Mouse (Mus musculus) kidney, postnatal 0 days (tissue): ENCODE results near the gene Grm1. TPM values are rescaled to one million over a fixed set of nuclear protein-coding genes. Genes with fewer than 3 reads are reported as not detected.

Experiments
- ATAC-seq: fragments of 200-750 bp; cut with Nextera tagmentation; replicated peaks from 2 replicates; pipeline ENCODE4 v1.8.0; 2017; ENCODE audit warnings: low read depth, moderate number of reproducible peaks, moderate TSS enrichment, moderate library complexity; ENCODE audit not compliant: low FRiP score
- DNase-seq: peaks from one replicate; pipeline ENCODE4 v3.0.0-alpha.2; 2016; ENCODE audit warnings: low spot score
- H3K27ac ChIP-seq: fragments of 300-500 bp; sonication (generic); 2 replicates; pipeline ENCODE4 v1.5.1; 2014; ENCODE audit warnings: mild to moderate bottlenecking
- H3K27me3 ChIP-seq: fragments of 300-500 bp; sonication (generic); 2 replicates; pipeline ENCODE4 v1.6.1; 2014; ENCODE audit warnings: low read length, mixed read lengths; ENCODE audit not compliant: insufficient read depth
- H3K36me3 ChIP-seq: fragments of 300-500 bp; sonication (generic); 2 replicates; pipeline ENCODE4 v1.6.1; 2014; ENCODE audit warnings: low read length, mixed read lengths; ENCODE audit not compliant: insufficient read depth
- H3K4me1 ChIP-seq: fragments of 300-500 bp; sonication (generic); replicated peaks from 2 replicates; pipeline ENCODE4 v1.6.1; 2014; ENCODE audit warnings: antibody characterized with exemption, low read length, mixed read lengths; ENCODE audit not compliant: insufficient read depth
- H3K4me2 ChIP-seq: fragments of 300-500 bp; sonication (generic); 2 replicates; pipeline ENCODE4 v1.6.1; 2014; ENCODE audit warnings: mild to moderate bottlenecking, low read length, moderate library complexity, mixed read lengths
- H3K4me3 ChIP-seq: fragments of 300-500 bp; sonication (generic); replicated peaks from 2 replicates; pipeline ENCODE4 v1.5.1; 2014; ENCODE audit warnings: low read depth, low read length
- H3K9ac ChIP-seq: fragments of 300-500 bp; sonication (generic); 2 replicates; pipeline ENCODE4 v1.6.1; 2014; ENCODE audit warnings: low read depth, low read length
- H3K9me3 ChIP-seq: fragments of 300-500 bp; sonication (generic); replicated peaks from 2 replicates; pipeline ENCODE4 v1.6.1; 2016; ENCODE audit warnings: low read length, inconsistent platforms, mixed read lengths
- CTCF ChIP-seq: IDR thresholded peaks from 2 replicates; pipeline ENCODE4 v1.5.1; 2016; ENCODE audit warnings: antibody characterized with exemption, low read depth, mild to moderate bottlenecking, moderate library complexity
- WGBS: fragments of 180-500 bp; shearing (Covaris S2); extraction: QIAGEN DNeasy Blood & Tissue Kit; methylation state at CpG from one replicate; pipeline ENCODE4 v1.1.7; 2014; 5-methylcytosine and 5-hydroxymethylcytosine counted together
- polyA plus RNA-seq: library from polyadenylated mRNA; unstranded; fragments of >200 nt; fragmentation: Nextera tagmentation; extraction: Ambion mirVana; gene quantifications from 2 replicates; pipeline ENCODE4 v1.2.1, GENCODE M21; 2015

The Grm1 gene
- polyA plus RNA-seq, 1 experiment from 2014 or later, result not detected

DNA sequence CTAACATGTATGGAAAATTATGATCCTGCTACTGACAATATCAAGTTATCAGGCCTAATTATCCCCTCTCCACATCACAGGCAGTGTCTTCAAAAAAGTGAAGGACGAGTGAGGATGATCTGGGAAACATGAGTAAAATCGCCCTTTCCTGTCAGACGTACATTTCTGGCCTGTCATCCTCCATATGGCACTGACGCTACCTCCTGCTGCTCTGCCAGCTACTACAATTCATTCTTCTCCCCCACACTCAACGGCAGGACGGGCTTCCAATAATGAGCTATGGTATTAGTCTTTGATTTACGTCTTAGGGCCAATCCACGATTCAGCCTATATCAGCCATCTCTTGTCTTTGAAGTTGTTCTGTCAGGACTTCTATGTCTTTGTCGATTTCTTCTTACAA, 193.6 kb downstream of the Grm1 start:
- no peaks in the 10 kb centered on the region for H3K9me3 ChIP-seq
- 65% methylated on average over 9 of the region's 9 CpGs for WGBS
- no peak overlapping the region for H3K4me2 ChIP-seq
- H3K27me3 ChIP-seq, result no peaks in the 10 kb centered on the region
- ATAC-seq (no peak), DNase-seq (no peak)
- no peaks in the 10 kb centered on the region for H3K36me3 ChIP-seq
- no peak for TF ChIP-seq CTCF
- no peak overlapping the region for H3K9ac ChIP-seq
- no peaks in the 10 kb centered on the region for H3K4me1 ChIP-seq
- no peak overlapping the region for H3K27ac ChIP-seq
- no peak overlapping the region for H3K4me3 ChIP-seq

- 25% methylated on average over 2 of the region's 2 CpGs for WGBS
- Histone ChIP-seq H3K4me1 (no peaks in the 10 kb centered on the region), H3K4me3 (no peak overlapping the region), H3K27me3 (no peaks in the 10 kb centered on the region), H3K27ac (no peak overlapping the region), H3K9me3 (no peaks in the 10 kb centered on the region), H3K36me3 (no peaks in the 10 kb centered on the region), H3K9ac (no peak overlapping the region), H3K4me2 (no peak overlapping the region)
- TF ChIP-seq CTCF, result no peak
- ATAC-seq (no peak), DNase-seq (no peak)
Observed at GRCm38 (mm10) chr10:10884992-10885391, 197.2 kb downstream of the Grm1 start.

GRCm38 (mm10) chr10:10872142-10872541, 210.0 kb downstream of the Grm1 start:
- Histone ChIP-seq H3K9ac (no peak overlapping the region), H3K27ac (no peak overlapping the region), H3K4me1 (no peaks in the 10 kb centered on the region), H3K36me3 (no peaks in the 10 kb centered on the region), H3K9me3 (no peaks in the 10 kb centered on the region), H3K27me3 (no peaks in the 10 kb centered on the region), H3K4me2 (no peak overlapping the region), H3K4me3 (no peak overlapping the region)
- 59% methylated on average over 3 of the region's 3 CpGs for WGBS
- no peak for TF ChIP-seq CTCF
- ATAC-seq (no peak), DNase-seq (no peak)

GRCm38 (mm10) chr10:10870271-10870670, 211.9 kb downstream of the Grm1 start:
- H3K9ac ChIP-seq, result no peak overlapping the region
- 73% methylated on average over 2 of the region's 2 CpGs for WGBS
- no peaks in the 10 kb centered on the region for H3K9me3 ChIP-seq
- no peaks in the 10 kb centered on the region for H3K27me3 ChIP-seq
- no peak overlapping the region for H3K27ac ChIP-seq
- TF ChIP-seq CTCF, result no peak
- no peak overlapping the region for H3K4me2 ChIP-seq
- no peaks in the 10 kb centered on the region for H3K4me1 ChIP-seq
- DNase-seq (no peak), ATAC-seq (no peak)
- no peaks in the 10 kb centered on the region for H3K36me3 ChIP-seq
- H3K4me3 ChIP-seq, result no peak overlapping the region

- ATAC-seq (no peak), DNase-seq (no peak)
- no peaks in the 10 kb centered on the region for H3K9me3 ChIP-seq
- H3K36me3 ChIP-seq, result no peaks in the 10 kb centered on the region
- no peaks in the 10 kb centered on the region for H3K4me1 ChIP-seq
- no peak overlapping the region for H3K4me2 ChIP-seq
- 80% methylated on average over 2 of the region's 2 CpGs for WGBS
- H3K27me3 ChIP-seq, result no peaks in the 10 kb centered on the region
- no peak overlapping the region for H3K27ac ChIP-seq
- H3K4me3 ChIP-seq, result no peak overlapping the region
- no peak overlapping the region for H3K9ac ChIP-seq
- TF ChIP-seq CTCF, result no peak
Observed at GRCm38 (mm10) chr10:10866278-10866677, 215.9 kb downstream of the Grm1 start.

DNA sequence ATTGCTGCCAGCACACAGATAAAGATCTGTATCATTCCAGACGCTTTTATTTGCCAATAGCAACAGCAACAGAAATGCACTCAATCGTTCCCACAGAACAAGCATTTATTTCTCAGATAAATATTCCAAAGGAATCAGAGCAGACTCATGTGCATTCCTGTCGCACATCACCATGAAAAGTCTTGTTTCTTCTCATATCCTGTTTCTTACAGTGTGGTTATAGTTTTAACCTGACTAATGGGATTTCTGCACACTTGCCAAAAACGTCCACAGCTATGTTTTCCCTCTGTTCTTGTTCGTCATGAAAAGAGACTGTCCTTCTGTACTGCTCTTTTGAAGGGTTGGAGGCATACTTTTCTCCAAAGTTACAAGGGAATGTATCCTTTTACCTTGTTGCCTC, 217.4 kb downstream of the Grm1 start:
- no peak for DNase-seq

More for the DNA sequence above, 217.4 kb downstream of the Grm1 start:
- 37% methylated on average over 5 of the region's 5 CpGs for WGBS
- TF ChIP-seq CTCF, result no peak
- Histone ChIP-seq H3K9ac (no peak overlapping the region), H3K4me2 (no peak overlapping the region), H3K27me3 (no peaks in the 10 kb centered on the region), H3K27ac (no peak overlapping the region), H3K4me1 (no peaks in the 10 kb centered on the region), H3K4me3 (no peak overlapping the region), H3K36me3 (no peaks in the 10 kb centered on the region), H3K9me3 (no peaks in the 10 kb centered on the region)
- no peak for ATAC-seq
